Mouse (Mus musculus): ENCODE measurements around the gene Parn. TPM values are rescaled to one million over a fixed set of nuclear protein-coding genes. Genes with fewer than 3 reads are reported as not detected.

Parn gene
- polyA plus RNA-seq, 1 experiment from 2014 or later = 27.9 TPM

DNA sequence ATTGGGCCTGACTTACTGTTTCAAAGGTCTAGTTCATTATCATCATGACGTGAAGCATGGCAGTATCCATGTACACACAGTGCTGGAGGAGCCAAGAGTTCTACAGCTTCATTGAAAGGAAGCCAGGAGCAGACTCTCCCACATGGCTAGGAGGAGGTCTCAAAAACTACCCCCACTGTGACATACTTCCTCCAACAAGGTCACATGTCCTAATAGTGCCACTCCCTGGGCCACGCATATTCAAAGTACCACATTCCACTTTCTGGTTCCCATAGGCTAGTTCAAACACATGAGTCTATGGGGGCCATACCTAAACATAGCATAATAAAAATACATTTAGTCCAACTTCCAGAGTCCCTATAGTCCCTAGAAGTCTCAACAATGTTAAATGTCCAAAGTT lies 118.0 kb downstream of the Parn start:
- Histone ChIP-seq H3K4me3 (replicated peaks; ENCODE audit: low read length) (no peak overlapping the region), H3K36me3 (replicated peaks; ENCODE audit: control insufficient read depth, insufficient read depth) (peaks cover 10% of the 10 kb centered on the region), H3K9me3 (ENCODE audit: control insufficient read depth, low read length) (peaks cover 20% of the 10 kb centered on the region), H3K4me1 (replicated peaks; ENCODE audit: control insufficient read depth, insufficient read depth, low read length) (no peaks in the 10 kb centered on the region), H3K9ac (no peak overlapping the region), H3K4me2 (replicated peaks) (no peak overlapping the region), H3K27ac (no peak overlapping the region), H3K27me3 (ENCODE audit: control insufficient read depth, insufficient read depth, low read length) (no peaks in the 10 kb centered on the region)
- ATAC-seq (ENCODE audit: low FRiP score) (no peak), DNase-seq (ENCODE audit: low spot score) (no peak)
- 97% methylated on average over 2 of the region's 2 CpGs for WGBS

GRCm38 (mm10) chr16:13541816-13542215 lies 126.2 kb downstream of the Parn start:
- WGBS = 71% methylated on average over 4 of the region's 4 CpGs
- ATAC-seq (ENCODE audit: low FRiP score) = no peak
- no peak for DNase-seq (ENCODE audit: low spot score)
- Histone ChIP-seq H3K4me1 (replicated peaks; ENCODE audit: control insufficient read depth, insufficient read depth, low read length) (no peaks in the 10 kb centered on the region), H3K4me3 (replicated peaks; ENCODE audit: low read length) (no peak overlapping the region), H3K9ac (no peak overlapping the region), H3K27me3 (ENCODE audit: control insufficient read depth, insufficient read depth, low read length) (no peaks in the 10 kb centered on the region), H3K36me3 (replicated peaks; ENCODE audit: control insufficient read depth, insufficient read depth) (peaks cover 6% of the 10 kb centered on the region; the same call in 1 of the 2 replicates), H3K27ac (no peak overlapping the region), H3K9me3 (ENCODE audit: control insufficient read depth, low read length) (peaks cover 18% of the 10 kb centered on the region), H3K4me2 (replicated peaks) (no peak overlapping the region)

GRCm38 (mm10) chr16:13541121-13541747 lies 126.7 kb downstream of the Parn start:
- Histone ChIP-seq H3K27me3 (ENCODE audit: control insufficient read depth, insufficient read depth, low read length) (no peaks in the 10 kb centered on the region), H3K4me3 (replicated peaks; ENCODE audit: low read length) (no peak overlapping the region), H3K27ac (no peak overlapping the region), H3K9ac (no peak overlapping the region), H3K36me3 (replicated peaks; ENCODE audit: control insufficient read depth, insufficient read depth) (0 out of 2 replicates have a peak, but pooled peaks cover under 1% of the 10 kb centered on the region), H3K4me1 (replicated peaks; ENCODE audit: control insufficient read depth, insufficient read depth, low read length) (no peaks in the 10 kb centered on the region), H3K9me3 (ENCODE audit: control insufficient read depth, low read length) (peaks cover 12% of the 10 kb centered on the region), H3K4me2 (replicated peaks) (no peak overlapping the region)
- ATAC-seq (ENCODE audit: low FRiP score) = no peak
- DNase-seq (ENCODE audit: low spot score) = no peak
- 79% methylated on average over 15 of the region's 15 CpGs for WGBS

DNA sequence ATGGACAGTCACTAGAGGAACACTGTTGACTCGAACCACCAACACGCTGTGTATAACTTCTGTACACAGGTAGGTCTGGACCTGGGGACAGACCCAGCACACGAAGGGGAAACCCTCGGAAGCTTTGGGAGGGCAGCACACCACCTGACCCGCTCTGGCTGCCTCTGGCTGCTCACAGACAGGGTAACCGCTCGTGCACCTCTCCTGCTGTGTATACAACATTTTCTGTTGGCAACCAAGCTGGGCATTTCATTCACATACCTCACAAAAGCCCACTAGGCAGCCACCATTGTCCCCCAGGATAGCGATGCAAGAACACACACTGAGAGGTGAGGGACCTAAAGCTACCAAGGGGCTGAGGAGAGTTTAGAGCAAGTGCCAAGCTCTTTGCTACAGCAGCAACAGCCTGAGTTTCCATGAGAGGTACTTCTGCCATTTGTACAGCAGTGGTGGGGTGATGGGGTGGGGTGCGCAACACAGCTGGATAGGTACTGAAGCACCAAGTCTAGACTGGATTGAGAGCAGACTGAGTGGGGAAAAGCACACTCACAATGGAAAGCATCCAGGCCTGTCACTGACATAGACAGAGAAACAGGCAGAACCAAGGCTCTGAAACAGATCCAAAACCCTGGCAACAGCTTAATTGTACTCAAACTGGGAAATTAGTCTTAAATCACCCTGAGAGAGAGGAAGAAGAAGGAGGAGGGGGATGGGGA lies 128.9 kb downstream of the Parn start:
- DNase-seq (ENCODE audit: low spot score) (peak; percentile 25), ATAC-seq (ENCODE audit: low FRiP score) (no peak)
- Histone ChIP-seq H3K4me2 (replicated peaks) (no peak overlapping the region), H3K4me3 (replicated peaks; ENCODE audit: low read length) (no peak overlapping the region), H3K27me3 (ENCODE audit: control insufficient read depth, insufficient read depth, low read length) (no peaks in the 10 kb centered on the region), H3K36me3 (replicated peaks; ENCODE audit: control insufficient read depth, insufficient read depth) (no peaks in the 10 kb centered on the region), H3K9me3 (ENCODE audit: control insufficient read depth, low read length) (no peaks in the 10 kb centered on the region), H3K27ac (no peak overlapping the region), H3K4me1 (replicated peaks; ENCODE audit: control insufficient read depth, insufficient read depth, low read length) (no peaks in the 10 kb centered on the region), H3K9ac (no peak overlapping the region)
- WGBS = 60% methylated on average over 9 of the region's 9 CpGs

- Histone ChIP-seq H3K27me3 (ENCODE audit: control insufficient read depth, insufficient read depth, low read length) (no peaks in the 10 kb centered on the region), H3K4me1 (replicated peaks; ENCODE audit: control insufficient read depth, insufficient read depth, low read length) (no peaks in the 10 kb centered on the region), H3K9me3 (ENCODE audit: control insufficient read depth, low read length) (no peaks in the 10 kb centered on the region), H3K4me3 (replicated peaks; ENCODE audit: low read length) (no peak overlapping the region), H3K9ac (no peak overlapping the region), H3K36me3 (replicated peaks; ENCODE audit: control insufficient read depth, insufficient read depth) (no peaks in the 10 kb centered on the region), H3K27ac (no peak overlapping the region), H3K4me2 (replicated peaks) (no peak overlapping the region)
- WGBS = 69% methylated on average over 13 of the region's 13 CpGs
- DNase-seq (ENCODE audit: low spot score) (no peak), ATAC-seq (ENCODE audit: low FRiP score) (no peak)
These were observed 129.6 kb downstream of the Parn start for GRCm38 (mm10) chr16:13538213-13538932.

DNA sequence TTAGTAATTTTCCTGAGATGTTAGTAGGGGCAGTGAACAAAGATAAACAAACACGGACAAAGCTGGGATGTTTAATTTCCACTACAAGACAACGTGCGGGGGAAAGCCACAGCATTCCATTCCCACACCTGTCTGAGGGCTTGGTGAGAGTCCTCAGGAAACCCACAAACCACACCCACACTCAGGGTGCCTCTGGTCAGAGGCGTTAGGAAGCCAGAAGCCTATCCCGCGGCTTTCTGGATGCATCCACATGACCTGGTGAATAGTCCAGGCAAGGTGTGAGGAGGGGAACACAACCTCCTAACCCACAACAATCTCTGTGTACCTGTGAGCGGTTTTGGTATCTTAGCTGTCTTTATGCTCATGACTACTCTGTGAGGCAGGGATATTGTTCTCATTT lies 131.6 kb downstream of the Parn start:
- Histone ChIP-seq H3K27me3 (ENCODE audit: control insufficient read depth, insufficient read depth, low read length) (no peaks in the 10 kb centered on the region), H3K36me3 (replicated peaks; ENCODE audit: control insufficient read depth, insufficient read depth) (no peaks in the 10 kb centered on the region), H3K27ac (no peak overlapping the region), H3K4me2 (replicated peaks) (no peak overlapping the region), H3K4me1 (replicated peaks; ENCODE audit: control insufficient read depth, insufficient read depth, low read length) (no peaks in the 10 kb centered on the region), H3K4me3 (replicated peaks; ENCODE audit: low read length) (no peak overlapping the region), H3K9me3 (ENCODE audit: control insufficient read depth, low read length) (no peaks in the 10 kb centered on the region), H3K9ac (no peak overlapping the region)
- ATAC-seq (ENCODE audit: low FRiP score) (no peak), DNase-seq (ENCODE audit: low spot score) (no peak)
- WGBS = 90% methylated on average over 7 of the region's 7 CpGs

DNA sequence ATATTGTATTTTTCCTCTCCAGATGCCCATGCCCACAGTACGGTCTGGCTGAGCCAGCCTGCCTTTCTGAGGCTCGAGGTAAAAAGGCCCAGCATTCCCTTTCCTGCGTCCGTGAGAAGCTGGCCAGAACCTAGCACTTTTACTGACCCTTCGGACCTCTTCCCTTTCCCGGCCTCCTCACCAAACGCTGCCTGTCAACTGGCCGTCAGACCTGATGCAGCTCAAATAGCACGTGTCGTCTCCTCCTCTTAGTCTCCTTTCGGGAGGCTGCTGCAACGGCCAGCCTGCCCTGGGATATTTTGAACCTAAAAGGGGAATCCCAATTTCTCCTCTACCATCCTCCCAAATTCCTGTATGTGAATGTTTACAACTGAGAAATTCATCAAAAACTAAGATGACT lies 132.1 kb downstream of the Parn start:
- ATAC-seq (ENCODE audit: low FRiP score) (no peak), DNase-seq (ENCODE audit: low spot score) (no peak)
- WGBS = 84% methylated on average over 12 of the region's 12 CpGs
- no peak overlapping the region for H3K4me3 ChIP-seq (replicated peaks; ENCODE audit: low read length)
- no peak overlapping the region for H3K27ac ChIP-seq
- H3K4me1 ChIP-seq (replicated peaks; ENCODE audit: control insufficient read depth, insufficient read depth, low read length) = no peaks in the 10 kb centered on the region
- no peaks in the 10 kb centered on the region for H3K9me3 ChIP-seq (ENCODE audit: control insufficient read depth, low read length)
- H3K9ac ChIP-seq = no peak overlapping the region
- no peak overlapping the region for H3K4me2 ChIP-seq (replicated peaks)
- H3K27me3 ChIP-seq (ENCODE audit: control insufficient read depth, insufficient read depth, low read length) = no peaks in the 10 kb centered on the region
- H3K36me3 ChIP-seq (replicated peaks; ENCODE audit: control insufficient read depth, insufficient read depth) = no peaks in the 10 kb centered on the region

- Histone ChIP-seq H3K36me3 (replicated peaks; ENCODE audit: control insufficient read depth, insufficient read depth) (no peaks in the 10 kb centered on the region), H3K9me3 (ENCODE audit: control insufficient read depth, low read length) (no peaks in the 10 kb centered on the region), H3K4me1 (replicated peaks; ENCODE audit: control insufficient read depth, insufficient read depth, low read length) (no peaks in the 10 kb centered on the region), H3K27ac (no peak overlapping the region), H3K4me3 (replicated peaks; ENCODE audit: low read length) (no peak overlapping the region), H3K4me2 (replicated peaks) (no peak overlapping the region), H3K9ac (no peak overlapping the region), H3K27me3 (ENCODE audit: control insufficient read depth, insufficient read depth, low read length) (no peaks in the 10 kb centered on the region)
- ATAC-seq (ENCODE audit: low FRiP score) (no peak), DNase-seq (ENCODE audit: low spot score) (peak; percentile 49)
These were observed 135.1 kb downstream of the Parn start for GRCm38 (mm10) chr16:13532840-13533239.

DNA sequence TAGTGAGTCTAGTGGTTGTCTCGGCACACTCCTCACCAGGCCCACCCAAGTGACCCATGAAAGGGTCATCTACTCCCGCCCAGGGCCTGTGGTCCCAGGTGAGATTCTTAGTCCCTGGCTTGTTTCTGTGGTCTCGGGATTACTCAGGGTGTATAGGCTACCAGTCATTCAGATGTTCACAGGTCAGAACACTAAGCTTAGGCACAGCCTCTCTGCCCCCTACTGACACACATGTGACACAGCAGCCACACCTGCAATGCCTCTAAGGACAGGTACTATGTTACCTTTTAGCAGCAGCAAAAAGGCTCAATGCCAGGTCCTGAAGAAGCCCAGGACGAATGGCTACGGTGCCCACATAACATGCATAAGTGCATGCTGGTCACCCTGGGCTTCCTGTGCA lies 136.7 kb downstream of the Parn start:
- no peak for ATAC-seq (ENCODE audit: low FRiP score)
- H3K27me3 ChIP-seq (ENCODE audit: control insufficient read depth, insufficient read depth, low read length) = no peaks in the 10 kb centered on the region
- no peaks in the 10 kb centered on the region for H3K9me3 ChIP-seq (ENCODE audit: control insufficient read depth, low read length)
- H3K9ac ChIP-seq = no peak overlapping the region
- WGBS = 80% methylated on average over 5 of the region's 5 CpGs
- no peak for DNase-seq (ENCODE audit: low spot score)
- no peaks in the 10 kb centered on the region for H3K4me1 ChIP-seq (replicated peaks; ENCODE audit: control insufficient read depth, insufficient read depth, low read length)
- H3K4me2 ChIP-seq (replicated peaks) = no peak overlapping the region
- no peaks in the 10 kb centered on the region for H3K36me3 ChIP-seq (replicated peaks; ENCODE audit: control insufficient read depth, insufficient read depth)
- H3K4me3 ChIP-seq (replicated peaks; ENCODE audit: low read length) = no peak overlapping the region
- no peak overlapping the region for H3K27ac ChIP-seq
